Comparison of ENCODE assay signal across 8 mouse cellular contexts in genomic region chr1:151429316-151429715, GRCm38 (mm10). TPM values are rescaled to one million over a fixed set of nuclear protein-coding genes. Genes with fewer than 3 reads are reported as not detected.
DNase-seq lines count a peak whose midpoint lies in the region; ATAC-seq and TF ChIP-seq lines count a peak whose summit lies in the region.

No protein-coding gene starts in this region.

- WGBS in lung, postnatal 0 days: 22% methylated on average over 9 of the region's 9 CpGs
- WGBS in limb, embryonic 12.5 days: 44% methylated on average over 9 of the region's 9 CpGs
- 23% methylated on average over 9 of the region's 9 CpGs for WGBS in stomach, embryonic 15.5 days

- peak overlapping the region; percentile 98 for H3K27ac ChIP-seq in lung, postnatal 0 days (ENCODE audit: low read length)
- peak overlapping the region; percentile 87; the same call in 1 of the 2 replicates for H3K27ac ChIP-seq in embryonic fibroblast, embryonic 13.5 days (ENCODE audit: insufficient read depth, low read length)
- peak overlapping the region; percentile 95 for H3K27ac ChIP-seq in limb, embryonic 12.5 days
- peak overlapping the region; percentile 97 for H3K27ac ChIP-seq in stomach, embryonic 15.5 days

- ATAC-seq in lung, postnatal 0 days: no peak
- ATAC-seq in limb, embryonic 12.5 days (ENCODE audit: insufficient number of reproducible peaks, insufficient read depth, low FRiP score, low TSS enrichment, low read depth): no peak
- ATAC-seq in stomach, embryonic 15.5 days (ENCODE audit: insufficient read depth, low FRiP score, low read depth): no peak
- ATAC-seq in megakaryocyte-erythroid progenitor cell, adult 5-6 weeks (replicated peaks; ENCODE audit: low FRiP score, low TSS enrichment, poor library complexity, severe bottlenecking): no peak

- no peak for TF ChIP-seq CTCF in lung, postnatal 0 days (IDR thresholded peaks at IDR 0.05)
- no peak for TF ChIP-seq CTCF in embryonic fibroblast, embryonic 13.5 days (IDR thresholded peaks at IDR 0.05; ENCODE audit: borderline replicate concordance, insufficient read depth, low read length)

- TF ChIP-seq POLR2A in embryonic fibroblast, embryonic 13.5 days (IDR thresholded peaks at IDR 0.05; ENCODE audit: low read depth, low read length): no peak

- H3K9ac ChIP-seq in lung, postnatal 0 days (replicated peaks; ENCODE audit: low read depth): peak overlapping the region; percentile 95
- H3K9ac ChIP-seq in limb, embryonic 12.5 days (replicated peaks): peak overlapping the region; percentile 88
- peak overlapping the region; percentile 87; the same call in 1 of the 2 replicates for H3K9ac ChIP-seq in stomach, embryonic 15.5 days

- H3K9me3 ChIP-seq in lung, postnatal 0 days (ENCODE audit: low read length): no peaks in the 10 kb centered on the region
- H3K9me3 ChIP-seq in limb, embryonic 12.5 days: no peaks in the 10 kb centered on the region
- H3K9me3 ChIP-seq in stomach, embryonic 15.5 days: no peaks in the 10 kb centered on the region

- no peaks in the 10 kb centered on the region for H3K27me3 ChIP-seq in lung, postnatal 0 days (replicated peaks; ENCODE audit: insufficient read depth, low read length)
- no peaks in the 10 kb centered on the region for H3K27me3 ChIP-seq in limb, embryonic 12.5 days
- no peaks in the 10 kb centered on the region for H3K27me3 ChIP-seq in stomach, embryonic 15.5 days (replicated peaks)

- H3K4me2 ChIP-seq in lung, postnatal 0 days (replicated peaks; ENCODE audit: low read depth, low read length): peak overlapping the region; percentile 64
- peak overlapping the region; percentile 61 for H3K4me2 ChIP-seq in limb, embryonic 12.5 days
- peak overlapping the region; percentile 49 for H3K4me2 ChIP-seq in stomach, embryonic 15.5 days

- peak; percentile 34 for DNase-seq in lung, postnatal 0 days (ENCODE audit: low spot score)
- no peak for DNase-seq in lung, postnatal 25 days (ENCODE audit: low spot score)
- DNase-seq in adrenal gland, adult 2 months: no peak
- DNase-seq in left cerebral cortex, adult 18-20 months (ENCODE audit: low spot score in 2 of 2): no peak

- H3K36me3 ChIP-seq in lung, postnatal 0 days (ENCODE audit: insufficient read depth, low read length): peaks cover 2% of the 10 kb centered on the region; the same call in 1 of the 2 replicates
- H3K36me3 ChIP-seq in limb, embryonic 12.5 days: peaks cover 10% of the 10 kb centered on the region
- H3K36me3 ChIP-seq in stomach, embryonic 15.5 days: 0 out of 2 replicates have a peak, but pooled peaks cover 2% of the 10 kb centered on the region

- no peak for TF ChIP-seq EP300 in lung, postnatal 0 days (IDR thresholded peaks at IDR 0.05)

- H3K4me1 ChIP-seq in lung, postnatal 0 days (ENCODE audit: insufficient read depth, low read depth, low read length): peaks cover 3% of the 10 kb centered on the region
- peaks cover 3% of the 10 kb centered on the region; the same call in 1 of the 2 replicates for H3K4me1 ChIP-seq in embryonic fibroblast, embryonic 13.5 days (ENCODE audit: control insufficient read depth, insufficient read depth, low read length)
- H3K4me1 ChIP-seq in limb, embryonic 12.5 days (replicated peaks): peaks cover 14% of the 10 kb centered on the region
- peaks cover 9% of the 10 kb centered on the region; the same call in 1 of the 2 replicates for H3K4me1 ChIP-seq in stomach, embryonic 15.5 days

- H3K4me3 ChIP-seq in lung, postnatal 0 days (ENCODE audit: low read depth, low read length): peak overlapping the region; percentile 96
- H3K4me3 ChIP-seq in embryonic fibroblast, embryonic 13.5 days (ENCODE audit: insufficient read depth, low read length): peak overlapping the region; percentile 60
- H3K4me3 ChIP-seq in limb, embryonic 12.5 days (replicated peaks): peak overlapping the region; percentile 91
- peak overlapping the region; percentile 98 for H3K4me3 ChIP-seq in stomach, embryonic 15.5 days (replicated peaks)

RNA-seq across cellular contexts. Expression of gene Trmt1l, which starts 1.0 kb away (rescaled TPM):
- polyA plus RNA-seq in lung, postnatal 0 days (2015; fragmentation: Nextera tagmentation; extraction: Ambion mirVana): 19.8 and 24.1 TPM in 2 replicates
- 33.7 and 33.9 TPM in 2 replicates for polyA plus RNA-seq in embryonic fibroblast, embryonic 13.5 days (2011; ENCODE audit: insufficient read length, low read depth, missing spikeins)
- polyA plus RNA-seq in limb, embryonic 12.5 days (2016; fragmentation: Nextera tagmentation; extraction: Ambion mirVana): 53.4 and 60.3 TPM in 2 replicates
- polyA plus RNA-seq in stomach, embryonic 15.5 days (2015; fragmentation: Nextera tagmentation; extraction: Ambion mirVana): 42.5 and 44.8 TPM in 2 replicates
- total RNA-seq in adrenal gland, adult 2 months (2021): 10 to 100 TPM; 24.8 to 35.1 TPM
- polyA plus RNA-seq in adrenal gland, adult 2 months (2012; rRNA removed): 18.2 and 20.5 TPM in 2 replicates
- 10 to 100 TPM; 27.3 to 30.5 TPM for total RNA-seq in left cerebral cortex, adult 18-20 months (2021)
- total RNA-seq in megakaryocyte-erythroid progenitor cell, adult 5-6 weeks (2014; fragmentation: Nextera tagmentation): 42.4 and 44.1 TPM in 2 replicates
- 29.1 and 33.0 TPM in 2 replicates for total RNA-seq in megakaryocyte-erythroid progenitor cell, adult 5-6 weeks (2017)

RNA-seq across cellular contexts. Expression of gene Swt1, which starts 1.1 kb away (rescaled TPM):
- polyA plus RNA-seq in lung, postnatal 0 days (2015; fragmentation: Nextera tagmentation; extraction: Ambion mirVana): 75.3 and 92.6 TPM in 2 replicates
- 15.6 and 19.4 TPM in 2 replicates for polyA plus RNA-seq in embryonic fibroblast, embryonic 13.5 days (2011; ENCODE audit: insufficient read length, low read depth, missing spikeins)
- polyA plus RNA-seq in limb, embryonic 12.5 days (2016; fragmentation: Nextera tagmentation; extraction: Ambion mirVana): 29.7 and 30.7 TPM in 2 replicates
- 25.1 and 26.5 TPM in 2 replicates for polyA plus RNA-seq in stomach, embryonic 15.5 days (2015; fragmentation: Nextera tagmentation; extraction: Ambion mirVana)
- 10 to 100 TPM; 18.6 to 33.2 TPM for total RNA-seq in adrenal gland, adult 2 months (2021)
- 1.6 and 3.1 TPM in 2 replicates for polyA plus RNA-seq in adrenal gland, adult 2 months (2012; rRNA removed)
- 10 to 100 TPM; 12.2 to 14.3 TPM for total RNA-seq in left cerebral cortex, adult 18-20 months (2021)
- total RNA-seq in megakaryocyte-erythroid progenitor cell, adult 5-6 weeks (2014; fragmentation: Nextera tagmentation): 22.3 and 41.0 TPM in 2 replicates
- total RNA-seq in megakaryocyte-erythroid progenitor cell, adult 5-6 weeks (2017): 23.5 and 35.5 TPM in 2 replicates
